Mouse (Mus musculus): ENCODE measurements at regions not wholly inside any gene's neighbourhood (a gene's known extent, or its start where the extent isn't known, plus 50 kb on each side); places are given as distances from the start of the nearest gene placed in this dataset.
A peak's percentile ranks its signal among the peaks of the same experiment; 100 is the strongest.

- no peak for ATAC-seq
Observed at GRCm38 (mm10) chr4:56686141-56686540, 53.7 kb upstream of the Gm26657 start.

GRCm38 (mm10) chr4:56685696-56686095 is 54.2 kb upstream of the Gm26657 start:
- no peak for ATAC-seq

- ATAC-seq, result peak; percentile 71
Observed at GRCm38 (mm10) chr4:56685123-56685522, 54.7 kb upstream of the Gm26657 start.

GRCm38 (mm10) chr4:56684031-56684430 is 55.8 kb upstream of the Gm26657 start:
- no peak for ATAC-seq

- no peak for ATAC-seq
Observed at GRCm38 (mm10) chr4:56681121-56681520, 58.7 kb upstream of the Gm26657 start.

- no peak for ATAC-seq
Observed at GRCm38 (mm10) chr4:56673868-56674267, 66.0 kb upstream of the Gm26657 start.

GRCm38 (mm10) chr4:56664921-56665320 is 74.9 kb upstream of the Gm26657 start:
- ATAC-seq, result no peak

GRCm38 (mm10) chr4:56661816-56662215 is 78.1 kb upstream of the Gm26657 start:
- no peak for ATAC-seq

GRCm38 (mm10) chr4:56657046-56657445 is 82.8 kb upstream of the Gm26657 start:
- ATAC-seq, result no peak

GRCm38 (mm10) chr4:56654327-56654726 is 85.5 kb upstream of the Gm26657 start:
- ATAC-seq, result no peak

- ATAC-seq, result no peak
Observed at GRCm38 (mm10) chr4:56652819-56653218, 87.1 kb upstream of the Gm26657 start.

- no peak for ATAC-seq
Observed at GRCm38 (mm10) chr4:56649731-56650130, 90.1 kb upstream of the Gm26657 start.

- no peak for ATAC-seq
Observed at GRCm38 (mm10) chr4:56643999-56644962, 95.6 kb upstream of the Gm26657 start.

GRCm38 (mm10) chr4:56643491-56643890 is 96.4 kb upstream of the Gm26657 start:
- no peak for ATAC-seq

GRCm38 (mm10) chr4:56639709-56640108 is 100.2 kb upstream of the Gm26657 start:
- no peak for ATAC-seq

- no peak for ATAC-seq
Observed at GRCm38 (mm10) chr4:56638704-56639478, 101.0 kb upstream of the Gm26657 start.

- ATAC-seq, result no peak
Observed at GRCm38 (mm10) chr4:56636265-56636664, 103.6 kb upstream of the Gm26657 start.

- no peak for ATAC-seq
Observed at GRCm38 (mm10) chr4:56633528-56633927, 106.3 kb upstream of the Gm26657 start.

GRCm38 (mm10) chr4:56630251-56630650 is 109.6 kb upstream of the Gm26657 start:
- ATAC-seq, result no peak

- no peak for ATAC-seq
Observed at GRCm38 (mm10) chr4:56627206-56627605, 112.7 kb upstream of the Gm26657 start.

- no peak for ATAC-seq
Observed at GRCm38 (mm10) chr4:56621782-56622181, 118.1 kb upstream of the Gm26657 start.

- no peak for ATAC-seq
Observed at GRCm38 (mm10) chr4:56621356-56621755, 118.5 kb upstream of the Gm26657 start.

- ATAC-seq, result no peak
Observed at GRCm38 (mm10) chr4:56620628-56621027, 119.2 kb upstream of the Gm26657 start.

- ATAC-seq, result no peak
Observed at GRCm38 (mm10) chr4:56619803-56620202, 120.1 kb upstream of the Gm26657 start.

All from inflammation-experienced regulatory T-cells, adult 6 months (primary cell).